Mouse (Mus musculus): Measurements from ENCODE around the gene Naa35.

DNA sequence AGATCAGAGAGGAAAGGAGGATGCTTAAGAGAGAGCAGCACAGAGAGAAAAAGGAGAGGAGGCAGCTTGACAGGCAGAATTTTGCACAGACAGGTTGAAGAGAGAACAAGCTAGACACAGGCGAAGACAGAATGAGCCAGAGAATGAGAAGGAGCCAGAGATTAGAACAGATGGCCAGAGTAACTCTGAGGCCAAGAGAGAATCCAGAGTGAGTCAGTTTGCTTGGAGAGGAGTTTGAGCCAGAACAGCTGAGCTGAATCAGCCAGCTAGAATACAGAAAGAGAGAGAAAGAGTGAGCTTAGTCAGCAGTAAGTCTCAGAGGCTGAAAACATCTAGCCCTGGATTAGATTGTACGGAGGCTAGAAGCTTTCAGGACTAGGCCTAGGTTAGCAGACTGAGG lies 12.5 kb upstream of the Naa35 start:
- TF ChIP-seq EP300 (IDR thresholded peaks at IDR 0.05; ENCODE audit: low read depth) (no peak), CTCF (IDR thresholded peaks at IDR 0.05; ENCODE audit: low read depth) (no peak)

Data from liver, postnatal 0 days (tissue).